Mouse (Mus musculus) lung, postnatal 25 days (tissue): ENCODE measurements around the gene 1700003E16Rik.

Experiments used
- DNase-seq: peaks from one replicate; pipeline ENCODE4 v3.0.0; 2022; ENCODE audit warnings: low spot score

1700003E16Rik gene

DNA sequence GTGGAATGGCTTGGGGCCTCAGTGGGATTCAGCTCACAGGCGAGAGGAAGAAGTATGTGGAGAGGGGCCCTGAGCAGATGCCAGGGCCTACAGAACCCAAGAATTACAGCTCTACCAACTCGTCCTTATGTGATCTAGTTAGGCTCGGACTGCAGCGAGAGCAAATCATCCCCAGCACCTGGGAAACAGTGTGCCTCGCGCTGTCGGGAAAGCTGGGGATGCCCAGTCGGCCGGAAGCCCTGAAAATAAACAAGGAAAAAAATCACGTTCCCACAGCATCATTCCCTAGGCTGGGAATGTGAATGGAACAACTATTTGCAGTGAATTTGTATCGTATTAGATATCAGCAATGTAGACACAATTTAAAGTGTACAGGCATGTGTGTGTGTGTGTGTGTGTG is 50.1 kb downstream of the 1700003E16Rik start:
- no peak for DNase-seq

- DNase-seq, result no peak
Observed at GRCm38 (mm10) chr6:83207361-83208049, 51.3 kb downstream of the 1700003E16Rik start.

GRCm38 (mm10) chr6:83208050-83208400 is 51.8 kb downstream of the 1700003E16Rik start:
- DNase-seq, result no peak

- no peak for DNase-seq
Observed at GRCm38 (mm10) chr6:83210495-83210894, 54.3 kb downstream of the 1700003E16Rik start.

DNA sequence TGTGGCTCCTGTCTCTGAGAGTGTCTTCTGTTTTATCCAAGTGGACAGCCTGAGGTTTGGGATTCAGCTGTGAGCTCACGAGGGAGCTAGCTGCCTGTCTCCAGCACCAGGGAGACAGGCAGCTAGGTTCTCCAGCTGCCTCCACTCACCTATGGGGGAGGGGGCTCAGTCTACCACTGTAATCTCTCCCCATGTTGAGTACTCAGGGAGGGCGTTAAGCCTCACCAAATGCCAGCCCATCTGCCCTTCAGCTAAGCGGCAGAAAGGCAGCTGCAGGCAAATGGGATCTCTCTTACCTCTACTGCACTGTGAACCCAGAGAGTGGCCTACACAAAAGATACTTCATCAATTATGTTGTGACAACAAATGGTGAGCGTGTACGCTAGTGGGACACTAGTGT is 55.3 kb downstream of the 1700003E16Rik start:
- no peak for DNase-seq
